Mouse (Mus musculus): ENCODE results near the gene Rap1gap.

The Rap1gap gene

DNA sequence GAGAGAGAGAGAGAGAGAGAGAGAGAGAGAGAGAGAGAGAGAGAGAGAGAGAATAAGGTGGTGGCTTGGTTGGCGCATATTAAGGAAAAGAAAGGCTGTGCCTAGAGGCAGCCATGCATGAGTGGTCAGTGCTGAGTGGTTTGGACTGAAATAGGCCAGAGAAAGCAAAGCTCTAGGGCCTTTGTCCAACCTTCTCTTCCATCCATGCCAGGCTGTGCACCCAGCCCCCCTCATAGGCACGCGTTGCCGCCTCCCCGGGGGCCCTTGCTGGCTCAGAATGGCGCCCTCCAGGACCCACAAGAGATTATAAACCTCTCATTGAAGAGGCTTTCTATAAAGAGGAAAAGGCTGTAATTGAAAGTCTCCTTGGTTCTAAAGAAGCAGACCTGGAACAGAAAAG, 3.0 kb upstream of the Rap1gap start:
- no peak for DNase-seq (ENCODE audit: low read depth, low spot score)

GRCm38 (mm10) chr4:137663491-137663890, 1.0 kb upstream of the Rap1gap start:
- DNase-seq (ENCODE audit: low read depth, low spot score), result no peak

GRCm38 (mm10) chr4:137664980-137665675, 602 bp downstream of the Rap1gap start:
- no peak for DNase-seq (ENCODE audit: low read depth, low spot score)

GRCm38 (mm10) chr4:137665791-137666190, 1.3 kb downstream of the Rap1gap start:
- DNase-seq (ENCODE audit: low read depth, low spot score), result no peak

GRCm38 (mm10) chr4:137666283-137666957, 1.9 kb downstream of the Rap1gap start:
- no peak for DNase-seq (ENCODE audit: low read depth, low spot score)

GRCm38 (mm10) chr4:137666958-137667345, 2.4 kb downstream of the Rap1gap start:
- DNase-seq (ENCODE audit: low read depth, low spot score), result no peak

- no peak for DNase-seq (ENCODE audit: low read depth, low spot score)
These were observed 3.2 kb downstream of the Rap1gap start for GRCm38 (mm10) chr4:137667747-137668146.

GRCm38 (mm10) chr4:137671711-137672500, 7.4 kb downstream of the Rap1gap start:
- no peak for DNase-seq (ENCODE audit: low read depth, low spot score)

GRCm38 (mm10) chr4:137675566-137675965, 11.0 kb downstream of the Rap1gap start:
- DNase-seq (ENCODE audit: low read depth, low spot score), result no peak

GRCm38 (mm10) chr4:137676057-137676456, 11.5 kb downstream of the Rap1gap start:
- DNase-seq (ENCODE audit: low read depth, low spot score), result peak; percentile 74

DNA sequence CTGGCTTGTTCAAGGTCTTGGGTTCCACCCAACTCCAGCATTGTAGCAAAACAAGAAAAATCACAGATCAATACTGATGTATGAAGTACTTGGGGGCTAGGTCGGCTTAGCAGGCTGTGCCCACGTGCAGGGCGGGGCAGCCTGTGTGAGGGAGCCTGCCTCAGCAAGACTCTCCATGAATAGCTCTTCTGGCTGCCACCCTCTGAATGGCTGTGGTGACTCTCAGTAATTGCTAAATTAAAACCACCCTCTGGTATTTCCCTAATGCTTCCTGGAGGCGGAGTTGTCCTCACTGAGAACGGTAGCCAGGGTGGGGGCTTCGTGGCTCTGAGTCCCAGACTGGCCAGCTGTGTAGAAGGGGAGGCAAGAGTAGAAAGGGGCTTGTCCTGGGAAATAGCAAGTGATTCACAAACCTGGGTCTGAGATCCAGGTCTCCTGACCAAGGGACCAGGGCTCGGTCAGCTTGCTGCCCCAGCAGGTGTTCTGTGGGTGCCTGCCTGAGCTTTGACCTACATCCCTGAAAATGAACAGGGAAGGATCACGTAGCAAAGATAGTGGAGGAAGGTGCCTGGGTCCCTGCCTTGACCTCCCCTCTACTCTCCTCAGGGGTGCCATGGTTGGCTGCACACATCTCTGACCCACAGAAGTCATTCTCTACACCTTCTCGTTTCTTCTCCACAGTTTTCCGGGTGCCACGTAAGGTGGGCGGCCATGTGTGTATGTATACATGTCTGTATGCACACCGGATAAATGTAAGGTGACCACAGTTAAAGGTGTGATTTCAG, 12.4 kb downstream of the Rap1gap start:
- no peak for DNase-seq (ENCODE audit: low read depth, low spot score)

DNA sequence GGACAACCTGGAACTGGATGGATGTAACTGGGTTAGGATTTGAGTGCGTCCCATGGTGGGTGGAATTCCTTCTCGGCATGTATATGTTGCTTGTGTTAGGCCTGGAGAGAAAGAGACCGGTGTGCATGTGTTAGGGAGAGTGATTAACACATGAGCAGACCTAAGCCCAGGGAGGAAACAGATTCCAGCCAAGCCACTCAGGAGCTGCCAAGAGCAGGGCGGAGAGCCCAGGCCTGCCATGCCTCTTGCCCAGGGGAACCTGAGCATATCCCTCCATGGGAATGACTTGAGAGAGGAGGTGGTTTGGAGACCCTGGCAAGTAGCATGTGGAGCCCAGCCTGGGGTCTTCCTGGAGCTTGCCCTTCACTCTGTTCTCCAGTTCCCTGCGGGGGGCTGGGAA, 13.4 kb downstream of the Rap1gap start:
- DNase-seq (ENCODE audit: low read depth, low spot score), result no peak

- DNase-seq (ENCODE audit: low read depth, low spot score), result no peak
These were observed 14.0 kb downstream of the Rap1gap start for GRCm38 (mm10) chr4:137678568-137678967.

GRCm38 (mm10) chr4:137679979-137680550, 15.5 kb downstream of the Rap1gap start:
- no peak for DNase-seq (ENCODE audit: low read depth, low spot score)

DNA sequence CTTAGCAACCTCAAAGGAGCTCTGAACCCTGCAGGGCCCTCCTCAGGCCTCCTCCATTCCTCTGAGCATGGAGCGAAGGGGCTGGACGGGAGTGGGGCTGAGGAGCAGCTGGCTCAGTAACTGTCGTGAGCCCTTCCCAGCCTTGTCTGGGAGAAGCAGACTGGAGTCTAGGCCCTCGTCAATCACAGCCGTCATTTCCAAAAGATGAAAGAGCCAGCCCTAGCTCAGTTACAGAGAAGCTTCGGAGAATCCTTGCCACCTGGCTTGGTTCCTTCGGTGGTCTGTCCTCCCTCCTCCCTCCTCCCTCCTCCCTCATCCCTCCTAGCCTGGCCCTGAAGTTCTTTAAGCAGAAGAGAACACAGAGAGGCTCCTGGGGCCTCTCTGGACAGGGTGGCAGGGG, 16.2 kb downstream of the Rap1gap start:
- DNase-seq (ENCODE audit: low read depth, low spot score), result no peak

- DNase-seq (ENCODE audit: low read depth, low spot score), result no peak
These were observed 17.0 kb downstream of the Rap1gap start for GRCm38 (mm10) chr4:137681408-137682104.

- peak; percentile 36 for DNase-seq (ENCODE audit: low read depth, low spot score)
These were observed 18.5 kb downstream of the Rap1gap start for GRCm38 (mm10) chr4:137682961-137683453.

- no peak for DNase-seq (ENCODE audit: low read depth, low spot score)
These were observed 20.4 kb downstream of the Rap1gap start for GRCm38 (mm10) chr4:137684830-137685343.

DNA sequence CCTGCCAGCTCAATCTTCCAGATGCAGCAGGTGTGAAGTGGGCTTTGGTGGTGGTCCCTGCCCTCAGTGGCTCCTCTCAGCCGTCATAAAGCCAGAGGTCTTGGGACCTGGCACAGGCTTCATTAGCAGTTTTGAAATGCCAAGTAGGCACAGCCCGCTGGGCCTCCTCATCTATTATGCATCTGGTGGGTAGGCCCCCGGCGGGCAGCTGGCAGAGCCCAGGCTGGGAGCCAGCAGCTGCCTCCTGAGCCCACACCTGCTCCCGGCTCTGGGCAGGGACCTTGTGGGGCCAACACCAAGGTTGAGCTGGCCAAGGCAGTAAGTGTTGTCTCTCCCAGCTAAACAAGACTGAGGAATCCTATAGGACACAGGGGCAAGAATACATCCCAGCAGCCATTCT, 21.8 kb downstream of the Rap1gap start:
- no peak for DNase-seq (ENCODE audit: low read depth, low spot score)

GRCm38 (mm10) chr4:137687234-137687825, 22.8 kb downstream of the Rap1gap start:
- DNase-seq (ENCODE audit: low read depth, low spot score), result no peak
